Mouse (Mus musculus): ENCODE measurements around the gene Plac8. TPM values are rescaled to one million over a fixed set of nuclear protein-coding genes. Genes with fewer than 3 reads are reported as not detected.

The Plac8 gene
- total and polyA plus RNA-seq, 3 experiments = 4.9 to 10.6 TPM; not detected in 1

DNA sequence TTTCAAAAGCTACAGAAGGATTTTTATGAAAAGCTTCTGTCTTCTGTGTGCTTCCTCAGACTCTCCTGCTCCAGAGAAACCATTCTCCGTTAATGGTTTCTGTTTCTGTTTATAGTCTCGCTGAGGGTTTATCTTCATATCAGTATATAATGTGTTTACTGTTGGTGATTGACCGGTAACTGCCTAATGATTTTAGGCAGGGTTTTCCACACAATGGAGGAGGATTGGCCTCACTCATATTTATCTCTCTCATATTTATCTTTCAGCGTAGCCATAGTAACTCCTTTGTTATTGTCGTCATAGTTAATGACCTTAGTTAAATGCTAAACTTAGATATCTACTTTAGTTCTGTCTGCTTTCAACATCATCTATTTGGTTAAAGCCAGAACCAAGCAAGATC, 18.5 kb upstream of the Plac8 start (continued):
- no peak for TF ChIP-seq MEF2A (IDR thresholded peaks at IDR 0.05; ENCODE audit: extremely low read depth, insufficient replicate concordance, low read depth, low read length, poor library complexity, severe bottlenecking)
- no peak for TF ChIP-seq RCOR1 (IDR thresholded peaks at IDR 0.05; ENCODE audit: low read depth, low read length)
- no peak for TF ChIP-seq MAFK (IDR thresholded peaks at IDR 0.05; ENCODE audit: borderline replicate concordance, low read depth, low read length)
- TF ChIP-seq MXI1 (IDR thresholded peaks at IDR 0.05; ENCODE audit: low read depth, low read length) = no peak
- TF ChIP-seq RAD21 (IDR thresholded peaks at IDR 0.05; ENCODE audit: low read depth, low read length) = no peak
- TF ChIP-seq TAL1 (IDR thresholded peaks at IDR 0.05; ENCODE audit: low read length) = no peak
- TF ChIP-seq NELFE (IDR thresholded peaks at IDR 0.05; ENCODE audit: low read depth, low read length) = no peak
- no peak for TF ChIP-seq TCF12 (IDR thresholded peaks at IDR 0.05; ENCODE audit: low read depth, low read length)
- TF ChIP-seq CTCF (IDR thresholded peaks at IDR 0.05 in 2 of 3, conservative IDR thresholded peaks at IDR 0.05 in 1 of 3; ENCODE audit: control insufficient read depth in 1 of 3, insufficient read depth in 1 of 3, low read depth in 2 of 3, low read length in 3 of 3, poor library complexity in 1 of 3, severe bottlenecking in 1 of 3) = no peak
- no peak for TF ChIP-seq MAZ (IDR thresholded peaks at IDR 0.05; ENCODE audit: low read depth, low read length)

- H3K27ac ChIP-seq (ENCODE audit: control insufficient read depth, low read depth, low read length) = no peak overlapping the region
- no peaks in the 10 kb centered on the region for H3K27me3 ChIP-seq (ENCODE audit: control insufficient read depth in 1 of 2, insufficient read depth in 2 of 2, low read length in 2 of 2)
- H3K4me1 ChIP-seq (ENCODE audit: control insufficient read depth in 1 of 2, insufficient read depth in 2 of 2, low read length in 2 of 2) = peaks cover 13 to 29% of the 10 kb centered on the region in 2 experiments
- H3K9me3 ChIP-seq (replicated peaks; ENCODE audit: insufficient read depth, low read length) = no peaks in the 10 kb centered on the region
- H3K36me3 ChIP-seq (ENCODE audit: control insufficient read depth in 1 of 2, insufficient read depth in 2 of 2, low read length in 2 of 2) = peaks cover 0 to 44% of the 10 kb centered on the region in 2 experiments; a peak in 2 of 4 replicates
- TF ChIP-seq KAT2A (conservative IDR thresholded peaks at IDR 0.05; ENCODE audit: low read depth, low read length) = no peak
- TF ChIP-seq RAD21 (IDR thresholded peaks at IDR 0.05; ENCODE audit: low read depth, low read length) = no peak
- TF ChIP-seq MAZ (IDR thresholded peaks at IDR 0.05; ENCODE audit: low read depth, low read length) = no peak
- H3K9ac ChIP-seq (ENCODE audit: control insufficient read depth, low read depth, low read length, poor library complexity, severe bottlenecking) = no peak overlapping the region
- no peak overlapping the region for H3K4me3 ChIP-seq (ENCODE audit: control insufficient read depth in 1 of 2, insufficient read depth in 1 of 2, low read depth in 2 of 2, low read length in 2 of 2)
- no peaks in the 10 kb centered on the region for H3K79me2 ChIP-seq (ENCODE audit: control insufficient read depth, insufficient read depth, low read length, poor library complexity)
- no peak for DNase-seq (ENCODE audit: low read depth, low spot score)
Observed at GRCm38 (mm10) chr5:100587626-100588025, 15.6 kb upstream of the Plac8 start.

GRCm38 (mm10) chr5:100587136-100587535, 15.1 kb upstream of the Plac8 start:
- TF ChIP-seq KAT2A (conservative IDR thresholded peaks at IDR 0.05; ENCODE audit: low read depth, low read length) = no peak
- TF ChIP-seq TCF12 (IDR thresholded peaks at IDR 0.05; ENCODE audit: low read depth, low read length) = no peak
- TF ChIP-seq USF2 (IDR thresholded peaks at IDR 0.05; ENCODE audit: borderline replicate concordance in 1 of 2, insufficient read depth in 1 of 2, low read depth in 1 of 2, low read length in 2 of 2) = no peak
- TF ChIP-seq ETS1 (IDR thresholded peaks at IDR 0.05; ENCODE audit: low read depth, low read length) = no peak
- no peak for TF ChIP-seq E2F4 (IDR thresholded peaks at IDR 0.05; ENCODE audit: borderline replicate concordance, low read depth, low read length)
- no peak for TF ChIP-seq TBP (IDR thresholded peaks at IDR 0.05; ENCODE audit: low read depth, low read length)
- no peak for TF ChIP-seq UBTF (IDR thresholded peaks at IDR 0.05; ENCODE audit: borderline replicate concordance, insufficient read depth, low read depth, low read length)
- no peak for TF ChIP-seq GATA1 (IDR thresholded peaks at IDR 0.05; ENCODE audit: low read depth, low read length)
- no peak for TF ChIP-seq SMC3 (IDR thresholded peaks at IDR 0.05; ENCODE audit: low read depth, low read length)
- no peak for TF ChIP-seq HCFC1 (IDR thresholded peaks at IDR 0.05; ENCODE audit: low read depth, low read length)
- TF ChIP-seq RAD21 (IDR thresholded peaks at IDR 0.05; ENCODE audit: low read depth, low read length) = no peak
- TF ChIP-seq CTCF (IDR thresholded peaks at IDR 0.05 in 2 of 3, conservative IDR thresholded peaks at IDR 0.05 in 1 of 3; ENCODE audit: control insufficient read depth in 1 of 3, insufficient read depth in 1 of 3, low read depth in 2 of 3, low read length in 3 of 3, poor library complexity in 1 of 3, severe bottlenecking in 1 of 3) = no peak
- no peak for TF ChIP-seq MAX (IDR thresholded peaks at IDR 0.05; ENCODE audit: low read length)
- TF ChIP-seq NELFE (IDR thresholded peaks at IDR 0.05; ENCODE audit: low read depth, low read length) = no peak
- TF ChIP-seq MAFK (IDR thresholded peaks at IDR 0.05; ENCODE audit: borderline replicate concordance, low read depth, low read length) = no peak
- TF ChIP-seq USF1 (IDR thresholded peaks at IDR 0.05; ENCODE audit: low read depth, low read length) = no peak
- TF ChIP-seq TAL1 (IDR thresholded peaks at IDR 0.05; ENCODE audit: low read length) = no peak
- TF ChIP-seq ZC3H11A (IDR thresholded peaks at IDR 0.05; ENCODE audit: low read depth, low read length) = no peak

More at GRCm38 (mm10) chr5:100587136-100587535, 15.1 kb upstream of the Plac8 start:
- peaks cover 13 to 32% of the 10 kb centered on the region in 2 experiments for H3K4me1 ChIP-seq (ENCODE audit: control insufficient read depth in 1 of 2, insufficient read depth in 2 of 2, low read length in 2 of 2)
- no peak for DNase-seq (ENCODE audit: low read depth, low spot score)
- no peaks in the 10 kb centered on the region for H3K9me3 ChIP-seq (replicated peaks; ENCODE audit: insufficient read depth, low read length)
- H3K4me3 ChIP-seq (ENCODE audit: control insufficient read depth in 1 of 2, insufficient read depth in 1 of 2, low read depth in 2 of 2, low read length in 2 of 2) = no peak overlapping the region
- H3K36me3 ChIP-seq (ENCODE audit: control insufficient read depth in 1 of 2, insufficient read depth in 2 of 2, low read length in 2 of 2) = peaks cover 0 to 47% of the 10 kb centered on the region in 2 experiments; a peak in 2 of 4 replicates
- no peak overlapping the region for H3K9ac ChIP-seq (ENCODE audit: control insufficient read depth, low read depth, low read length, poor library complexity, severe bottlenecking)
- H3K27me3 ChIP-seq (ENCODE audit: control insufficient read depth in 1 of 2, insufficient read depth in 2 of 2, low read length in 2 of 2) = no peaks in the 10 kb centered on the region
- H3K79me2 ChIP-seq (ENCODE audit: control insufficient read depth, insufficient read depth, low read length, poor library complexity) = no peaks in the 10 kb centered on the region; the same call in 1 of the 2 replicates
- no peak overlapping the region for H3K27ac ChIP-seq (ENCODE audit: control insufficient read depth, low read depth, low read length)
